In the genomic region with DNA sequence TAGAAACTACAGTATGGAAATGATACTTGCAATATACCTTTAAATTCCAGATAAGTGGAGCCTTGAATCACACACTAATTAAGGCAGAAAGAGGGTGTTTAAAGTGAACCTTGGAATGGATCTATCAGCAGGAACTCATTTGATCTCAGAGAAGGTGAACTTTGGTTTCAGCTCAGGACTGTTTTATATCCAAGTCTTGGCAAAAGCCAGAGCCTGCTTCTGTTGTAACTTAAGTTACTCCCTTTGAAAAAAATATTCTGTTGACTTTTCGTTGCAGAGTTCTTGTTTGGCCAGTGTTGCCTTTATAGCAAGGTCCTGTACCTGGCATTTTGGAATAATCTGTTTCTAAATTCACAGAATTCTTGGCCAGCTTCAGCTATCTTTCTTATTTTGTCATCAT, we compare ENCODE assay signal across 33 mouse cellular contexts. TPM values are rescaled to one million over a fixed set of nuclear protein-coding genes. Genes with fewer than 3 reads are reported as not detected.
DNase-seq lines count a peak whose midpoint lies in the region; ATAC-seq and TF ChIP-seq lines count a peak whose summit lies in the region.
"Had no signal": no experiment of that assay in that cellular context is flagged by ENCODE, and none has a peak within 500 bp of the region (broad histone marks: within the 10 kb centered on the region; RNA-seq: fewer than 3 reads in every experiment).

No protein-coding gene starts in this region.

- WGBS in liver, embryonic 16.5 days (ENCODE audit: insufficient replicate concordance), result 23% methylated on average over 1 of the region's 1 CpGs
- 11% methylated on average over 1 of the region's 1 CpGs for WGBS in small intestine, adult 2 months

- no peaks in the 10 kb centered on the region for H3K36me3 ChIP-seq in liver, embryonic 16.5 days (ENCODE audit: control insufficient read depth, insufficient read depth)
- H3K36me3 ChIP-seq in small intestine, adult 2 months (ENCODE audit: control insufficient read depth, insufficient read depth, low read length), result no peaks in the 10 kb centered on the region
- H3K36me3 ChIP-seq: embryonic facial prominence, embryonic 15.5 days; forebrain, embryonic 12.5 days; G1E; heart, embryonic 13.5 days; hindbrain, embryonic 15.5 days; limb, embryonic 15.5 days; midbrain, embryonic 13.5 days; neural tube, embryonic 13.5 days had no signal

- no peak for TF ChIP-seq POLR2A in small intestine, adult 2 months (IDR thresholded peaks at IDR 0.05; ENCODE audit: low read depth, low read length)

- no peak overlapping the region for H3K9ac ChIP-seq in liver, embryonic 16.5 days (ENCODE audit: low read depth, low read length)
- H3K9ac ChIP-seq: embryonic facial prominence, embryonic 15.5 days; forebrain, embryonic 12.5 days; forebrain, postnatal 0 days; heart, embryonic 13.5 days; hindbrain, embryonic 15.5 days; limb, embryonic 15.5 days; midbrain, embryonic 13.5 days; neural tube, embryonic 13.5 days had no signal

- peak; percentile 11 for DNase-seq in kidney, adult 11 months
- no peak for DNase-seq in kidney, postnatal 10 days
- DNase-seq in liver, result no peak
- peak; percentile 26 for DNase-seq in yolk sac, embryonic 10.5 days (ENCODE audit: low spot score)
- DNase-seq in layer of hippocampus, adult 2 months (ENCODE audit: low spot score in 2 of 2), result no peak
- no peak for DNase-seq in right cerebral cortex, postnatal 4 days
- DNase-seq: adrenal gland, postnatal 25 days; cerebellum, adult 11-12 months; cerebellum, adult 9-11 months; heart, adult 2 months; heart, postnatal 10 days; layer of hippocampus, postnatal 36 days; left cerebral cortex, postnatal 4 days; lung, adult 2 months; lung, postnatal 10 days; thymus, adult 2 months had no signal

- H3K27me3 ChIP-seq in liver, embryonic 16.5 days (ENCODE audit: control insufficient read depth, insufficient read depth, low read depth, low read length), result no peaks in the 10 kb centered on the region
- H3K27me3 ChIP-seq in small intestine, adult 2 months (ENCODE audit: control insufficient read depth, insufficient read depth, low read length), result no peaks in the 10 kb centered on the region
- H3K27me3 ChIP-seq: embryonic facial prominence, embryonic 15.5 days; forebrain, embryonic 12.5 days; heart, embryonic 13.5 days; hindbrain, embryonic 15.5 days; limb, embryonic 15.5 days; midbrain, embryonic 13.5 days; neural tube, embryonic 13.5 days had no signal

- H3K27ac ChIP-seq in liver, embryonic 16.5 days (ENCODE audit: low read length), result no peak overlapping the region
- H3K27ac ChIP-seq in small intestine, adult 2 months (ENCODE audit: insufficient read depth, low read depth, low read length), result peak overlapping the region; percentile 82
- H3K27ac ChIP-seq in layer of hippocampus, adult 2 months, result no peak overlapping the region
- H3K27ac ChIP-seq: embryonic facial prominence, embryonic 15.5 days; forebrain, embryonic 12.5 days; heart, adult 2 months; heart, embryonic 13.5 days; hindbrain, embryonic 15.5 days; limb, embryonic 15.5 days; macrophage; midbrain, embryonic 13.5 days; neural tube, embryonic 13.5 days had no signal

- H3K9me3 ChIP-seq in liver, embryonic 16.5 days (replicated peaks; ENCODE audit: control insufficient read depth, low read length), result no peaks in the 10 kb centered on the region
- H3K9me3 ChIP-seq: embryonic facial prominence, embryonic 15.5 days; forebrain, embryonic 12.5 days; G1E; heart, embryonic 13.5 days; hindbrain, embryonic 15.5 days; limb, embryonic 15.5 days; midbrain, embryonic 13.5 days; neural tube, embryonic 13.5 days had no signal

- no peak overlapping the region for H3K4me2 ChIP-seq in liver, embryonic 16.5 days (ENCODE audit: low read depth, low read length)
- H3K4me2 ChIP-seq: embryonic facial prominence, embryonic 15.5 days; forebrain, embryonic 12.5 days; heart, embryonic 13.5 days; hindbrain, embryonic 15.5 days; limb, embryonic 15.5 days; midbrain, embryonic 13.5 days; neural tube, embryonic 13.5 days had no signal

- H3K4me3 ChIP-seq in liver, embryonic 16.5 days (ENCODE audit: low read depth, low read length), result no peak overlapping the region
- no peak overlapping the region for H3K4me3 ChIP-seq in small intestine, adult 2 months (ENCODE audit: low read depth, low read length)
- H3K4me3 ChIP-seq in layer of hippocampus, adult 2 months, result no peak overlapping the region
- H3K4me3 ChIP-seq: embryonic facial prominence, embryonic 15.5 days; forebrain, embryonic 12.5 days; heart, adult 2 months; heart, embryonic 13.5 days; hindbrain, embryonic 15.5 days; limb, embryonic 15.5 days; midbrain, embryonic 13.5 days; neural tube, embryonic 13.5 days had no signal

- TF ChIP-seq CTCF in small intestine, adult 2 months (IDR thresholded peaks at IDR 0.05; ENCODE audit: extremely low read depth, insufficient read length, insufficient replicate concordance, low read depth, low read length), result no peak
- TF ChIP-seq CTCF in layer of hippocampus, adult 2 months (conservative IDR thresholded peaks at IDR 0.05), result no peak

- peak; percentile 5; the same call in 1 of the 2 replicates for ATAC-seq in liver, embryonic 16.5 days (ENCODE audit: low read depth)
- ATAC-seq: inflammation-experienced regulatory T-cells, adult 6 months; midbrain, embryonic 13.5 days; Patski had no signal

- H3K4me1 ChIP-seq in liver, embryonic 16.5 days (ENCODE audit: control insufficient read depth, low read depth, low read length), result no peaks in the 10 kb centered on the region
- peaks cover 5% of the 10 kb centered on the region; the same call in 1 of the 2 replicates for H3K4me1 ChIP-seq in small intestine, adult 2 months (ENCODE audit: control insufficient read depth, insufficient read depth, insufficient read length, low read length)
- H3K4me1 ChIP-seq: embryonic facial prominence, embryonic 15.5 days; forebrain, embryonic 12.5 days; heart, embryonic 13.5 days; hindbrain, embryonic 15.5 days; limb, embryonic 15.5 days; midbrain, embryonic 13.5 days; neural tube, embryonic 13.5 days had no signal

RNA-seq across cellular contexts. Expression of gene Ugt2b34, which starts 4.0 kb away (rescaled TPM):
- 74.2 and 74.6 TPM in 2 replicates for polyA plus RNA-seq in liver, embryonic 16.5 days (2015; fragmentation: Nextera tagmentation; extraction: Ambion mirVana)
- polyA plus RNA-seq in small intestine, adult 2 months (2012; rRNA removed), result 27.4 and 36.8 TPM in 2 replicates
- not detected for total RNA-seq in layer of hippocampus, adult 2 months (2021)
- total RNA-seq: adrenal gland, postnatal 25 days; common myeloid progenitor, adult 5-6 weeks; forebrain, postnatal 0 days; heart, adult 2 months; heart, postnatal 10 days; hematopoietic stem cell, adult 5-6 weeks; layer of hippocampus, postnatal 36 days; left cerebral cortex, postnatal 4 days; megakaryocyte-erythroid progenitor cell, adult 5-6 weeks had no signal
- polyA plus RNA-seq: forebrain, embryonic 12.5 days; forebrain, postnatal 0 days; G1E; hindbrain, embryonic 15.5 days; inflammation-experienced regulatory T-cells, adult 6 months; macrophage; midbrain, embryonic 13.5 days; neural tube, embryonic 13.5 days had no signal

RNA-seq across cellular contexts. Expression of gene Ugt2b1, which starts 15.6 kb away (rescaled TPM):
- 1.0 and 1.3 TPM in 2 replicates for polyA plus RNA-seq in liver, embryonic 16.5 days (2015; fragmentation: Nextera tagmentation; extraction: Ambion mirVana)
- not detected in 2 replicates for polyA plus RNA-seq in small intestine, adult 2 months (2012; rRNA removed)
- total RNA-seq in layer of hippocampus, adult 2 months (2021), result not detected
- total RNA-seq: adrenal gland, postnatal 25 days; common myeloid progenitor, adult 5-6 weeks; forebrain, postnatal 0 days; heart, adult 2 months; heart, postnatal 10 days; hematopoietic stem cell, adult 5-6 weeks; layer of hippocampus, postnatal 36 days; left cerebral cortex, postnatal 4 days; megakaryocyte-erythroid progenitor cell, adult 5-6 weeks had no signal
- polyA plus RNA-seq: embryonic facial prominence, embryonic 15.5 days; forebrain, embryonic 12.5 days; forebrain, postnatal 0 days; G1E; heart, adult 2 months; heart, embryonic 13.5 days; hindbrain, embryonic 15.5 days; inflammation-experienced regulatory T-cells, adult 6 months; limb, embryonic 15.5 days; macrophage; midbrain, embryonic 13.5 days; neural tube, embryonic 13.5 days; Patski; thymus, adult 2 months had no signal

Comparison
In these comparisons a context has a peak if more than half of its experiments do, and no peak if none do; other contexts are left out.
1. DNase-seq: peak in kidney, adult 11 months (single experiment) and yolk sac, embryonic 10.5 days (single experiment); none in kidney, postnatal 10 days (single experiment), liver (single experiment), layer of hippocampus, adult 2 months (0 of 2) and right cerebral cortex, postnatal 4 days (single experiment).